Mouse (Mus musculus) A20 (cell line): ENCODE measurements around the gene Oasl2.
"Not testable (repeated sequence)": the region's sequence is repeated elsewhere in the genome, so short reads cannot be mapped to it uniquely, and the experiment has no call there.

ENCODE experiments used
- DNase-seq: peaks from one replicate; pipeline ENCODE4 v3.0.0-alpha.2; 2011; ENCODE audit warnings: low read depth, low spot score

The Oasl2 gene

DNA sequence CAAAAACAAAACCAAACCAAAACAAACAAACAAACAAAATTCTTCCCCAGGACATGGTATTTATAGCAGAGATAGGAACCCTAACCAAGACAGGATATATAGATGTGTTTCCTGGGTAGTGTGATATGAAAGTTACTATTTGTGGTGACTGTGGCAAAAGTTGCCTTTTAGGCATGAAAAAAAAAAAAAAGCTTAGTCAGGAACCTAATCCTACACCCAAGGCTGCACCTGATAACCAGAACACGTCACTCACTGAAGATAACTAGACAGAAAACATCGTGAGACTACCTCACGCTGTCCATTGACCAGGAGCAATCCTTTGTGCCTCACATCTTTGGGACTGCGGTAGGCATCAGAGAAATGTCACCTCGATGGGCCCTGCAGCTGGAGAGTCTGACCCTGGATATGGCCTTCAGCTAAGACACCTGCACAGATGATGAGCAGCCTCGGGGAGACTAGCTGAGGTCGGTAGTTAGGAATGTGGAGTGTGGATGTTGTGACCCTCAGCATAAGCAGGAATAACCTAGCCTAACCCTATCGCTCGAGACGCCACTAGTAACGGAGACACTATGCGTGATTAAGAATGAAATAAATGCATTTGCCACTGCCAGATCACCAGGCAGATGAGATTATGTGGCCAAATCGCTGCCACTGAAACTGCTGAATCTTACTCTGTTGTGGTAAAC lies at the start of gene Oasl2:
Gene Oasl2, plus strand, starts transcription at position 249 of the 686 bp plus-strand sequence.
- DNase-seq = no peak

DNA sequence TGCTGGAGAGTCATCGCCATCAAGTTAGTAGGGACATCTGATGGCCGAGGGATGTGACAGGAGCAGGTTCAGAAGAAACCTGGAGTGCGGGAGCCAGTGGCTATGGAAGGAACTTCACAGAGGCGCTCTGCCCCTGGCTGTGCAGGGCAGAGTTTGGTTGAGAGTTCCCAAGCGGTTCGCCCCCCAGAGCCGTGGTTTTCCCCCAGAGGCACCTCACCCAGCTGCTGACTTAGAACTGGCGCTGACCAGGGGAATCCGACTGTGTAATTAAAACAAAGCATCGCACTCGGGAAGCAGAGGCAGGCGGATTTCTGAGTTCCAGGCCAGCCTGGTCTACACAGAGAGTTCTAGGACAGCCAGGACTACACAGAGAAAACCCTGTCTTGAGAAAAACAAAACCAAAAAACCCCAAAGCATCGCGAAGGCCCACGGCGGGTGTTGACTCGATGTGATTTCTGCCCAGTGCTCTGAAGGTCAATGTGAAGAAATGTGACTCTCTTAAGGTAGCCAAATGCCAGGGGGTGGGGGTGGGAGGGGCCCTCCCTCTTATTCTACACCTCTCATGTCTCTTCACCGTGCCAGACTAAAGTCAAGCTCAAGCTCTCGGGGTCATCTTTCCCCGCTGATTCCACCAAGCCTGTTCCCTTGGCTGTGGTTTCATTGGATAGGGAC lies 45.0 kb upstream of the Oasl2 start:
- DNase-seq = no peak

DNA sequence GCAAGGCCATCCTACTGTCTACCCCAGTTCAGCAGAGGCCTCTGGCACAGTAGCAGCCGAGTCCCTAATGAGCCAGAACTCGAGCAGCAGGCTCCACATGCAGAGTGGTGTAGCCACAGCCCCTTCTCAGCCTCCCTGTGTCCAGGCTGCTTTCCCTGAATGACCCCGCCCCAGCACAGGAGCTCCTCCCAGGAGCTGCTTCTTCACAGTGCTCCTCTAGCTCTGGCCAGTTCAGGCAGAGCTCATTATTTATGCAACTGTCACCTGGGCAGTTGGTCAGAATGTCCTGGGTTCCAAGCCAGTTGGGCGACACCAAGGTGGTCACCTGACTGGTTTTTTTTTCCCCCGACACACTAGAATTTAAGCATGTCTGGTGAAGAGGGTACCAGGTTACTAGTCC lies 43.4 kb upstream of the Oasl2 start, which contains the start of gene 4930519G04Rik:
Gene 4930519G04Rik, plus strand, starts transcription at position 301 of the 400 bp plus-strand sequence.
- not testable (repeated sequence) for DNase-seq

DNA sequence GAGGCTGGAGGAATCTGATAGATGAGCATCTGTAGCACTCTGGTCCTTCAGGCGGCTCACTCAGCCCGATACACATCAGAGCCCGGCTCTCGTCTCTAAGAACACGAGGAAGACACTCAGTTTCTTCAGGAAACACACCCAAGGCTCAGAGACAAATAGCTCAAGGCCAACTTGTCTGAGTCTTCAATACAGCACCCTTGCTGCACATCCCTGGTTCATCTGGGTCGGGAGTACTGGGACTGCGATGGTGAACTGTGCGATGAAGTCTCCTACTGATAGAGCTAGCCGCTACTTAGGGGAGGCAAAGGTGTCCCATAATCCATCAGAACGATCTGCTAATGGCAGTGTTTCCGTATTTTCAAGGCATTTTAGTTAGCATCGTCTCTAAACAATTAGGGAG lies 38.2 kb upstream of the Oasl2 start, which contains the start of gene Gm9936:
Gene Gm9936, minus strand, starts transcription at position 101 of the 400 bp plus-strand sequence.
- DNase-seq = no peak

DNA sequence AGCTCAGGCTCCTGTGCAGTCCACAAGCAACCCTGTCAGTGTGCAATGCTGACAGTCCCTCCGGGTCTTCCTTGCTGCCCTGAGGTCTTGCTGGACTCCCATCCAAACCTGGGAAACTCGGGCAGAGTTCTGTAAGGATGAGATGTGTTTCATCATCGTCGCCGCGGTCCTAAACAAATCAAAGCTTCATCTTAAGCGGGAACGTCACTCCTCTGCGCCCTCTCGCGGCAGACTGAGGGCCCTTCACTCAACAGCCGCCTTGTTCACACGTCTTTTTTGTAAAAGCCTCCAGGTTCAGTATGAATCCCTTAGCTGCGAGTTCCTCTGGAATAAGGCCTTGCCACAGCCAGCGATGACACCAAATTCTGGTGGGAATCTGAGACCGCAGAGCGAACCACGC lies 37.5 kb upstream of the Oasl2 start:
- peak; percentile 74 for DNase-seq

DNA sequence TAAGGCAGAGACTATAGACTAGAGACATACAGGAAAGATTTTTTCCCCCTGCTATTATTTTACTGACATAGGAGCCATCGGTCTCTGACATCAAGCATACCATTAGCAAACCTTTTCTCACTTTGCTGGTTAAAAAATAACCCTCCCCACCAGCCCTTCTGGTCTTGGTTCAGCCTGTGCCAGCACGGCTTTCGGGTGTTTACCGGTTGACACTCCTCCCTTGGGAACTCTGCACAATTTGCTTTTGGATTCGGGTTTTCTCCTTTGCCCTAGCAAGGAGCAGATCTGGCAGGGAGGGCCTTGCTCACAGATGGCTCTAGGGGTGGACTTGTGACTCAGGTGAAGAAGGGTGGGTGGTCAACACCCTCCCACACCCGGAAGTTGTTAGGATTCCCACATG lies 35.0 kb upstream of the Oasl2 start:
- no peak for DNase-seq

DNA sequence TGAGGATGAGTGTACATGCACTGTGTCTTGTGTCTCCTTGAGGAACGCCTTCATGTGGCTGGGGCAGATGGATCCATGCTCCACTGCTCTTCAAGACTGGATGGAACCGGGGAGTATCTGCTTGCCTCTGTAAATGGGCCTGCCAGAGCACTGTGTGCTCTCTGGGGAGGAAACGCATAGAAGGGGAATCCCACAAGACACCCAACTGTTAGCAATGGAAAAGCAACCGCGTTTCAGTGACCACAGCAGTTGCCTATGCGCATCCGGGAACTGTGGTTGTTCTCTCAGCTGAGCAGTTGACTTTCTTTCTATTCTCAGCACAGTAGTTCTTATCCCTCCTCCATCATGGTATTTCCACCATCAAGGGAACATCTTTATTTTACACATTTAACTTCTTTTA lies 31.9 kb upstream of the Oasl2 start:
- peak; percentile 13 for DNase-seq

- DNase-seq = no peak
These were observed 31.5 kb upstream of the Oasl2 start for GRCm38 (mm10) chr5:114865279-114865678.

DNA sequence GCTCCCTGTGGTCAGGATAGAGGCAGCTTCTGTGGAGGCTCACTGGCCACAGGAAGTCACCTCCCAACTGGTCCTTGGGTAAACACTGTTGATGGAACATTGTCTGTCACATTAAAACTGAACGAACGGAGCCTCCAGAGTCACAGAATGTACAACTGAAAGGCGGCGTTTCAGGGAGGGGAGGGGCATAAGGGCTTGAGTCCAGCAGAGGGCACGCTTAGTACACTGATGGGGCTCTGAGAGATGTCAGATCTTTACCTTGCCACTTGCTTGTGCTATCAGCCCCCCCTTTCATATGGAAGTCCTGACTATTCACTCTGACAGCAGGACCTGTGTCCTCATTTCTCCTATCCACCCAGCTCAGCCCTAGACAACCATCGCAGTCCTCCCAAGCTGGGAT lies 20.9 kb upstream of the Oasl2 start:
- peak; percentile 9 for DNase-seq

DNA sequence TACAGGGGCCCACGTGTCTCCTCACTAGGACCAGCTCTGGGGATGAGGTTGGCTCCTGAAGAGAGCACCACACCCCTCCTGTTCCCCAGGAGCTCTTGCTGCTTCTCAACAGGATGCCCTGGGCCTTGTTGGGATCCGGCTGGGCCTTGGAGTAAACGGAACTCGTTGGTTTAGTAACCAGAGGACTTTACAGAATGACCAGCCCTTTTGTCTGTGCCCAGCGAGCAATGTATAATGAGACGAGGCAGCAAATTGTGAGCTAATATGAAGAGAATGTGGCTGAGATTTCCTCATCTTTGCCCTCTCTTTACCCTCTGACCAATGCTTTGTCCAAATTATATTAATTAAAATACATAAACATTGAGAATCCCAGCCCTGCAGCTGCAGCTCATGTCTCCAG lies 20.4 kb upstream of the Oasl2 start:
- DNase-seq = no peak

DNA sequence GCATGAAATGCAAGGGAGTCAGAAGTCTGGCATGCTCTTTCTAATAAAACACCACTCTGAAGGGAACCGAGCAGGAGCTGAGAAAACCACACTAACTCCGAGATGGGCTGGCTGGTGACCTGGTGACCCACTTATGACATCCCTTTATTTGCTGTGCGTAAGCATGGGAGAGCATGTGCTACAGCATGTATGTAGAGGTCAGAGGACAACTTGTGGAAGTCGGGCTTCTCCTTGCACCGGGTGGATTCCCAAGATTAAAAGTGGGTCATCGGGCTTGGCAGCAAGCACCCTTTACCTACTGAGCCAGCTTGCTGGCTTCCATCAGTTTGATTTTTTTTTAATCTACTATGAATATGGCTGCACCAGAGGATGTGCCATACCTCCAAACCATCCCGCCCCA lies 19.2 kb upstream of the Oasl2 start:
- no peak for DNase-seq

GRCm38 (mm10) chr5:114879399-114879798 lies 17.3 kb upstream of the Oasl2 start:
- DNase-seq = no peak

- peak; percentile 50 for DNase-seq
These were observed 14.4 kb upstream of the Oasl2 start for GRCm38 (mm10) chr5:114882319-114882718.

DNA sequence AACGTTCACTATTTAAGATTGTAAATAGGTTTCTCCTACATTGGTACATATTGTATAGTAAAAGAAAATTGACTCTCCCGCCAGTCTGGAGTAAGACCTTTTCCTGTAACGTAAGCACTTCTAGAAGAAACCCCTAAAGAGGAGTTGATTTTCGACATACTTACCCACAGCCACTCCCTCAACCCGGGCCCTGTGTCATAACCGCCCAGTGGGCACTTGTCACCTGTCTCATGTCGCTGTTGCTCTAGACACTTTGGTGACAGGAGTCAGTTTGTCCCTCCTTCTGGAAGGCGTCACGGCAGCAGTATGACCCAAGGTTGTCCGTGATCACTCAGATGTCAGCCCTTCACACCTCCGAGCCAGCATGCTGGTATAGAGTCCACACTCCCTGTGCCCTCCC lies 13.7 kb upstream of the Oasl2 start:
- no peak for DNase-seq

- no peak for DNase-seq
These were observed 9.9 kb upstream of the Oasl2 start for GRCm38 (mm10) chr5:114886801-114887200.

DNA sequence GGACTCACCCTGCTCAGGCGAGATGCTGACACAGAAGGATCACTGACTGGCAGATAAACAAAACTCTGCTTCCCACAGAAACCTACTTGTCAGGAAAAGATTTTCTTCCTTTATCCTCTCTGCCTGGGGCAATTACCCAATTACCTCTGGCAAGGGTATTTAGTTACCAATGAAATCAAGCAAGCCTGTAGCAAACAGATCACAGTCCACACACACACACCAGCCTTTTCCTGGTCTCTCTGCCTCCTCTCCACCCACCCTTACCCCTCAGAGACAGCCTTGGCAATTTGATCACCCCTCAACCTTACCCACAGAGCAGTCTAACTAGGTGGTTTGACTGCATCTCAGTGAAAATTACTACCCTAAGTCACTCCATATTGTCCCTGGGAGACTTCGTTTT lies 7.7 kb upstream of the Oasl2 start:
- no peak for DNase-seq

DNA sequence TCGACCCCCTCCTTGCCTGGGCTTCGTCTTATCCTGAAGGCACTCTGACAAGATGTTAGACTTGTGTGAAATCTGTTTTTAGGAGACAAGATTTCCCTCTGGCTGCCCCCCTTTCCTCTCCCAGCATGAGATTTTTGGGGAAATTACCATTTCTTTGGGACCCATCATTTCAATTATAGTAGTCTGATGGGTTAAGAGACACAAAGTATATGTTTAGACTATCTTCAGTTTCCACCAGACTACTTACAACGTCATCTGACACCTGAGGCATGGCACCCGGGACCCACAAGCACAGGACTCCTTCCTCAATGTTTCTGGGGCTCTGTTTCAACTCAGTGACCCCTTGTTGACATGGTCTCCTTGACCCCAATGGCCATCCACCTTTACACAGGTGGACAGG lies 1.2 kb upstream of the Oasl2 start:
- DNase-seq = no peak

DNA sequence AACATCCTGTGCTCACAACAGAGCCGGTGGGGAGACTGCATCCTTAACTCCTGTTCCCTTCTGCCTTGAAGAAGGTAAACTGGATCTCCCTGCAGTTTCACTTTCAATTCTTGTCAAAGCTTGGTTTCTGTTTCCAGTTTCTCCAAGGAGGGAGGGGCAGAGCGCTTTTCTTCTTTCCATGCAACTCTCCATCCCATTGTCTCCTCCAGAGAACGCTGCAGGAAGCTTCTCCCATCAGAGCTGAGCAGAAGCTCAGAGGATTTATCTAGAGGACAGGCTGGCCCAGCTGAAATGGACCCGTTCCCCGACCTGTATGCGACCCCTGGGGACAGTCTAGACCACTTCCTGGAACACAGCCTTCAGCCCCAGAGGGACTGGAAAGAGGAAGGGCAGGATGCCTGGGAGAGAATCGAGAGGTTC lies 648 bp downstream of the Oasl2 start:
- no peak for DNase-seq

DNA sequence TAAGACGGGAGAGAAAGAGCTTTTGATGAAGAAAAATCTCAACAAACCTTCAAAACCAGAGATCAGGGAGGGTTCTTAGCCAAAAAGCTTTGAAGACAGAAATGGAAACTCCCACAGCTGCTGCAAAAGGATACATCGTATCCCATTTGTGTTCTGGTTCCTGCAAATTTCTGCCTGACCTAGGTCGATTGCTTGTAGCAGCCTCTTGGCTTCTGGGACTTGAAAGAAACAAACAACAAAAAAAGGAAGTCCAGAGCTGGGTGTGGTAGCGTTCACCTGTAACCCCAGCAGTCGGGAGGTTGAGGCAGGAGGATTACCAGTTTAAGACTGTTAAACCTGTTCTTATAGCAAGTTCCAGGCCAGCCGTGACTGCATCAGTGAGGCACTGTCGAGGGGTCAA lies 2.1 kb downstream of the Oasl2 start:
- DNase-seq = no peak

GRCm38 (mm10) chr5:114902413-114902812 lies 5.7 kb downstream of the Oasl2 start:
- peak; percentile 60 for DNase-seq

- no peak for DNase-seq
These were observed 12.0 kb downstream of the Oasl2 start for GRCm38 (mm10) chr5:114908598-114909305.

DNA sequence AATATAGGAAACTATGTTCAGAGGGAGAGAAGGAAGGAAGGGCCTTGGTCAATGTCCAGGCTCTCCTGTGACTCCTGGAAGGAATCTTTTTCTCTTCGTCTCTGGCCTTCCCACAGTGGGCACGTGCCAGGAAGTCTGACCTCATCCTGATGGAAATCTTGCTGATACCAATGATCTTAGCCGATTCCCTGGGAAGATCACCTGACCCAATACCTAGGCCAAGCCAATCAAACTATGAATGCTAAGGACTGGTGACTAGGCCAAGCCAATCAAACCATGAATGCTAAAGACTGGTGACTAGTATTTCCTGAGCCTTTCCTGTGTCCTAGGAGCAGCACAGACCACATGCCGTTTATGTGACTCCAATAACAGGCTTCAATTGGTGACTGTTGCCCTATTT lies 16.9 kb downstream of the Oasl2 start:
- no peak for DNase-seq

DNA sequence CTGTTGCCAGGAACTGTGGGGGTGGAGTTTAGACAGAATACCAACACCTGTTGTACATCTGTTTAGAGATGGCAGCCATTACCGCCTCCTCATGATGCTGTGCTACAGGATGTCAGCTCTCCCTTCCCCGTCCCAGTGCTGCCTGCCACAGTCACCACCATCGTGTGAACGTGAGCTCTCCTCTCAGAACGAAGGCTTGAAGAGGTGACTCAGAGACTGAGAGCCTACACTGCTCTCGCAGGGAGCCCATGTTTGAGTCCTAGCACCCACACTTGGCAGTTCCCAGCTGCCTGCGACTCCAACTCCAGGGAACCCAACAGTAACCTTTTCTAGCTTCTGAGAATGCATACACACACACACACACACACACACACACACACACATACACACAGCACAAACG lies 18.1 kb downstream of the Oasl2 start:
- no peak for DNase-seq
